Mouse (Mus musculus): ENCODE results near the gene Tmem88.

DNA sequence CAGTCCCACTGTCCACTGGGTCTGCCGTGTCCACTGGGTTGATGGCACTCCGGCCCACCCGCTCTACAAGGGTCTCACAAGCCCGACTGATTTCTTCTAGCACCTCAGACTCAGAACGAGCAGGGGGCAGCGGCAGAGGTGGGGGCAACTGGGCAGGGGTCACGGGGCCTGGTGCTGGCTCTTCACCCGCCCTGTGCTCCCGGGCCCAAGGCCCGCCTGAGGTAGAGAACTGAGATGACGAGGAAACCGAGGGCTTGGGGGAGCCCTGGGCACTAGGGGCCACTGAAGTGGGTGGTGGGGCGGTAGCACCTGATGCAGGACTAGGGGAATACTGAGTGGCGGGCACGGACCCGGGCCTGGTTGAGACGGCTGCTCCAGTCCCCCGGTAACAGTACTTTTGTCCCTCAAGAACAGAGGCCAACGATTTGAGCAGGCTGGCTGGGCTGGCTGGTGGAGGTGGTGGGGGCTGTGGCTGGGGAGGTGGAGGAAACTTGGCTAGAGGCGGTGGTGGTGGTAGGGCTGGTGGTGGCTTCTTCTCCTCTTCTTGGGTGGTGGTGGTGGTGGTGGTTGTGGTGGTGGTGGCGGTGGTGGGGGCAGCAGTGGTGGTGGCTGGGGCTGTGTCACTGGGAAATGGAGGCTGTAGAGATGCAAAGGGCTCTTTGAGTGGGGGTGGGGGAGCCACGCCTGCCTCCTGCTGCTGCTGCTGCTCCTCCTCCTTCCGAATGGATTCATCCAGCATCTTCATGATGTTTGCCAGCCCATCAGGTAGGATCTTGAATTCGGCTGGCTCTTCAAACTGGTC, 6.8 kb upstream of the Tmem88 start:
- TF ChIP-seq CTCF (IDR thresholded peaks at IDR 0.05; ENCODE audit: borderline replicate concordance, control insufficient read depth, extremely low read depth, insufficient read depth, low read length, poor library complexity), result no peak
- TF ChIP-seq POLR2A (IDR thresholded peaks at IDR 0.05; ENCODE audit: control insufficient read depth, extremely low read depth, insufficient read depth, low read length, poor library complexity), result no peak

All from thymus, adult 2 months (tissue).